Mouse (Mus musculus) E14TG2a.4 (cell line): ENCODE data around the gene Ptpru.

Experiments used
- H3K27me3 ChIP-seq: 2 replicates; pipeline ENCODE4 v1.6.1; 2014; ENCODE audit warnings: low read length, control low read depth; ENCODE audit not compliant: insufficient read depth
- H3K36me3 ChIP-seq: 2 replicates; pipeline ENCODE4 v1.6.1; 2014; ENCODE audit warnings: low read length, control low read depth; ENCODE audit not compliant: insufficient read depth
- H3K4me1 ChIP-seq: replicated peaks from 2 replicates; pipeline ENCODE4 v1.6.1; 2014; ENCODE audit warnings: low read depth, low read length, control low read depth
- H3K4me3 ChIP-seq: replicated peaks from 2 replicates; pipeline ENCODE4 v1.5.1; 2014; ENCODE audit warnings: mild to moderate bottlenecking, low read length
- H3K9me3 ChIP-seq: 2 replicates; pipeline ENCODE4 v1.6.1; 2014; ENCODE audit warnings: low read length, control low read depth
- CTCF ChIP-seq: conservative IDR thresholded peaks from 2 replicates; pipeline ENCODE4 v1.5.1; 2014; ENCODE audit warnings: low read length
- NANOG ChIP-seq: IDR thresholded peaks from 2 replicates; pipeline ENCODE4 v1.6.1; 2014; ENCODE audit warnings: borderline replicate concordance, low read length, mixed read lengths
- POU5F1 ChIP-seq: IDR thresholded peaks from 2 replicates; pipeline ENCODE4 v1.6.1; 2014; ENCODE audit warnings: low read length, borderline replicate concordance

Ptpru gene

DNA sequence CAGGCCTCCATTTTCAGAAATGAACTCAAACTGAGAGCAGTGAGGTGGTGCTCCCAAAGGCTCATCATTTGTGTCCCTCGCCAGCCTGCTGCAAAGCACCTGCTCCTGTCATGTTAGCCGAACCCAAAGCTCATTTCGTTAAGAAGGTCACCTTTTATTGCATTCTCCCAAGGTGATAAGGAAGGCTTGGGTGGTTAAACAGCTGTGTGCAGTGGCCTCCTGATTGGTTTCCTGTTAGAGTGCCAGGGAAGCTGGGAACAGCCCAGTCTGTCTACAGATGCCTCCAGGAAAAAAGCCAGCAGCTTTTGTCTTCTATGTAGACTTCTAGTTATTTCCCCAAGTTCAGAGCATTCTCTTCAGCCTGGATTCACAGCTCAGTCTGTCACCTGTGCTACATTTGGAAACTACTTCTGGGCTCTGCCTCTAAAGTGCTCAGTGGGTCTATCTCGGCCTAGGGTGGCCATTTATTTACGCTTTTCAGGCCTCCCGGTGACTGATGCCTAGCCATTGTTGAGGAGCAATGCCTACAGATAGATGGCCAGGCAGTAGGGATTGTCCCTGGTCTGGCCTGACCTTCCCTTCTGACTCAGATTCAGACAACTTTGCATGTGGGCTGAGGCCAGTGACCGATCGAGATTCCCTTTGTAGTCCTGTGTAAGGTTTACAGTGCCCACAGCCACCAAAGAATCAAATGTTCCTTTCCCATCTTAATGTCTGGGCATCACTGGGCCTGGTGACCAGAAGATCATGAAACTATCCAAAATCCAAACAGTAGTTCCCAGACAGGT, 8.1 kb upstream of the Ptpru start:
- no peak overlapping the region for H3K4me3 ChIP-seq
- H3K36me3 ChIP-seq = peaks cover 44% of the 10 kb centered on the region
- peaks cover 9% of the 10 kb centered on the region for H3K27me3 ChIP-seq
- no peaks in the 10 kb centered on the region for H3K9me3 ChIP-seq
- H3K4me1 ChIP-seq = peaks cover 23% of the 10 kb centered on the region
- TF ChIP-seq CTCF (no peak), NANOG (no peak), POU5F1 (no peak)

DNA sequence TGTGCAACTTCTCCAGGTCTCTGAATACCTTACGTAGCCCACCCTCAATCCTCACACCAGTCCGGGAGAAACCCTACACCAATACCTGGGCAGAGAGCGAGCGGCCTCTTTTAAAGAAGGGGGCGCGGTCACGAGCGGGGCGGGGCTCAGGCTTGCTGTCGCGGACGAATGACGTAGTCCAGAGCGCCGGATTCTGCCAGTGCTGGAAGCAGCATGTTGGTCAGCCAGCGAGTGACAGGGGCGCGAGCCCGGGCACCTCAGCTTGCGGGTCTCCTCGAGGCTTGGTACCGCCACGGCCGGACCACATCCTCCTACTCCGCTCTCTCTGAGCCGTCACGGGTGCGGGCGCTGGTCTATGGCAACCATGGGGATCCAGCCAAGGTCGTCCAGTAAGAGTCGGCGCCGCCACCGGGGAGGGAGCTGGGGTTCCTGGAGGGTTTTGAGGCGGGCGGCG, 5.2 kb upstream of the Ptpru start, which contains the start of gene Mecr:
Gene Mecr (plus strand): TSS at position 181 of the 454 bp plus-strand sequence.
- Histone ChIP-seq H3K9me3 (no peaks in the 10 kb centered on the region), H3K36me3 (peaks cover 22% of the 10 kb centered on the region), H3K27me3 (peaks cover 36% of the 10 kb centered on the region), H3K4me1 (peaks cover 24% of the 10 kb centered on the region), H3K4me3 (peak within 1 kb of the TSS; percentile 99)
- TF ChIP-seq POU5F1 = no peak
- TF ChIP-seq NANOG = no peak
- no peak for TF ChIP-seq CTCF

DNA sequence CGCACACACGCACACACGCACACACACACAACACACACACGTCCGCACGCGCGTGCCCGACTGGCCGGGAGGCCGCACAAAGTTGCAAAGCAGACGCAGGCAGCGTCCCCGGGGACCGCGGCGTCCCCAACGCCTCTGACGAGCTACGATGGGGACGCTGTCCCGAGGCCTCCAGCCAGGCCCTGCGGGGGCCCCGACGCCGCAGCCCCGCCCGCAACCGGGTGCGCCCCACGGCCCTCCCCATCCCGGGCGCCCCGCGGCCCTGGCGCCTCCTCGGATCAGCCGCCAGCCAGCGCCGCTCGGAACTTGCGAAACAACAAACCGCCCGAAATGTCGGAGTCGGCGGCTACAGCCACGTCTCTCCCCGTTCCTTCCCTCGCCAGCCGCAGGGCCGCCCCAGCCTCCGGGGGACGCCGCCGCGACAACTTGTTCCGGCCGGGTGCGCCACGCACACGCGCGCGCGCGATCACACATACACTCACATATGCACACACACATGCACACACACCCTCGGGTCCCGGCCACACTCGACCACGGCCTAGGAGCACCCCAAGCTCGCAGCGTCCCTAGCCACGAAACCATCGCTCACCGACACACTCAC, 1.1 kb downstream of the Ptpru start:
- peak overlapping the region; percentile 84 for H3K4me3 ChIP-seq
- no peak for TF ChIP-seq NANOG
- no peak for TF ChIP-seq POU5F1
- TF ChIP-seq CTCF = no peak
- peaks cover 32% of the 10 kb centered on the region for H3K4me1 ChIP-seq
- no peaks in the 10 kb centered on the region for H3K36me3 ChIP-seq
- H3K9me3 ChIP-seq = no peaks in the 10 kb centered on the region
- H3K27me3 ChIP-seq = peaks cover 77% of the 10 kb centered on the region

DNA sequence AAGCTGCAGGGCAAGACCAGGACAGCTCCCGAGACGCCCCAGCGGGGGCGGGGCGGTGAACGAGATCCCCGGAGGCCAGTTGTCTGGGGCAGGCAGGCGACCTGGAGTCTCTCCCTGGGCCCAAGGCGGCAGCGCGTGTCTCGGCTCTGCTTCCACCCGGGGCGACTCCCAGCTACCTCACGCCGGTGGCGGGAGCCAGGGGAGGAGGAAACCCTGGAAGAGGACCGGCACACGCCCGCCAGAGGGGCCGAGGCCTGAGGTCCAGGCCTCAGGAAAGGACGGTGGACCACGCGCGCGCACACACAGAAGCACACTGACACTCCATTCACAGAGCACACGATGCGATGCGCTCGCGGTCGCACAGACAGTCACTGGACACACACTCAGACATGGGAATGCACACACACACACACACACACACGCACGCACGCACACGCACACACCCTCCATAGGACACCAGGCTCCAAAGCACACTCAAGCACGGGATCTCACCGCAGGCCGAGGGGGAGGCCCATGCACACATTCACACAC, 1.7 kb downstream of the Ptpru start:
- H3K4me1 ChIP-seq = peaks cover 32% of the 10 kb centered on the region
- TF ChIP-seq POU5F1 = no peak
- H3K27me3 ChIP-seq = peaks cover 72% of the 10 kb centered on the region
- H3K9me3 ChIP-seq = no peaks in the 10 kb centered on the region
- peak overlapping the region; percentile 84 for H3K4me3 ChIP-seq
- H3K36me3 ChIP-seq = no peaks in the 10 kb centered on the region

DNA sequence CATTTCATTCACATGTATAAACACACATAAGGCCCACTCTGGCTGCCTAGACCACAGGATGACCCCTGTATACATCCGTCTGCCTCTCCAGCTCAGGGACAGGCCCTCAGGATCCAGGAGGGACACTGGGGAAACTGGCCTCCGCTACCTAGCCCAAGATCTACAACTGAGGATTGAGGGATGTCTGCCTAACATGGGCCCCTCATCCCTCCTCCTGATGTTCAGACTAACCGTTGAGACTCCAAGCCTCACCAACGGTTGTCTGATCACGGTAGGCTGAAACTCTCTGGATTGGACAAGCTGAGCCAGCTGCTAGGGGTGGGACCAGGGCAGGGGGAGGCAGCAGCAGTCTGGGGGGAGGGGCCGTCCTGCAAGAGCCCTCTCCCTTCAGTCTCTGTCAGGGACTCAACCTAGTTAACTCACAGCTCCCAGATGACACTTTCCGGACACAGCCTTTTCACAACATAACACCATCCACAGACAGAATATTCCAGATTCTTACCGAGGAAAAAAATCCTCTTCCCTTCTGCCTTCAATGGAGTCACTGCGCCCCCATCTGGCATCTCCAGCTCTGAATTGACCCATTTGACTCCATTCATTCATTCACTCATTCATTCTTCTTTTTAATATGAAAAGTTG, 4.0 kb downstream of the Ptpru start:
- Histone ChIP-seq H3K9me3 (no peaks in the 10 kb centered on the region), H3K36me3 (no peaks in the 10 kb centered on the region)
- no peak for TF ChIP-seq NANOG
- no peak for TF ChIP-seq POU5F1
- TF ChIP-seq CTCF = peak; percentile 20

DNA sequence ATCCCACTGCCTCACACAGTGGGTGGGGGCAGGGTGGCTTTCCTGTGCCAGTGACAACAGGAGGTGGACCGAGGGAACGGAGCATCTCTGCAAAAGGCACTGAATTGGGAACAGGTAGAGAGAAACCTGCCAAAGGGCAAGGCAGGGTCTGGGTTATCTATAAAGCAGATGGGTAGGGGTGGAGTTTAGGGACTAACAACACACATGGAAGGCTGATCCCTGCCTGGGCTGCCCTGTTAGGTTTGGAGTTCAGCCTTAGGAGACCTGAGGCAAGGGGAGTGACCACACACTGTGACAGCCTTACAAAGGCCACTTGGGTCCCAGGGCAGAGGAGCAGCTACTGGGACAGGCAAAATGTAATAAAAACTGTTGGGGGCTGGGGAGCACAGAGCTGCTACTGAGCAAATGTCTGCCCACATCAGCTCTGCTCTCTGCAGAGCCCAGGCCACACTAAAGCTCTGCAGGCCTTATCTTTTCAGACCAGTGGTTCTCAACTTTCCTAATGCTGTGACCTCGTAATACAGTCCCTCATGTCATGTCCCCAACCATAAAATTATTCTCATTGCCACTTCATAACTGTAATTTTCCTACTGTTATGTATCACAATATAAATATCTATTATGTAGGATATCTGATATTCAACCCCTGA, 5.2 kb downstream of the Ptpru start:
- Histone ChIP-seq H3K36me3 (no peaks in the 10 kb centered on the region), H3K9me3 (no peaks in the 10 kb centered on the region), H3K4me3 (no peak overlapping the region), H3K4me1 (peaks cover 50% of the 10 kb centered on the region), H3K27me3 (peaks cover 50% of the 10 kb centered on the region)
- no peak for TF ChIP-seq CTCF
- TF ChIP-seq NANOG = no peak
- TF ChIP-seq POU5F1 = no peak

More for the DNA sequence above, 4.0 kb downstream of the Ptpru start:
- peaks cover 49% of the 10 kb centered on the region for H3K4me1 ChIP-seq
- no peak overlapping the region for H3K4me3 ChIP-seq
- peaks cover 58% of the 10 kb centered on the region for H3K27me3 ChIP-seq

DNA sequence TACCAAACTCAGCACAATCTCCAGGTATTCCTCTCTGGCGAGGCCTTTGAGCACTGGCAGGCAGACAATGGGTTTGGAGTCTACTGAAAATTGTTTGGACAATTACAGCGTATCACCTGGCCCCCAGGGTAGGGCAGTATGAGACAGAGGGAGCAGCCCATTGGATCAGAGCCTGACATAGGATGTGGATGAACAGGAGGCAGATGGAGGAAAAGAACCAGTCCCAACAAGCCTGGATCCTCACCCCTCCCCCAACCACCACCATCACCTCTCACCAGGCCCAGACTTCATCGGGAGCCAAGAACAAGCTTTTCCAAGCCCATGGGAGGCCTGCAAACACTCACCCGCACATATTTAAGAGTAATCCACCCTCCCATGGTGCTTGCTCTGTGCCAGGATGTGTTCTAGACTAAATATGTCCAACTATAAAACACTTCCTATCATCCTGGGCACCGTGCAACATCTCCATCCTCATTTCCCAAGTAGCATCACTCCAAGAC, 6.5 kb downstream of the Ptpru start:
- no peak overlapping the region for H3K4me3 ChIP-seq
- TF ChIP-seq NANOG = no peak
- no peak for TF ChIP-seq CTCF
- no peak for TF ChIP-seq POU5F1
- H3K36me3 ChIP-seq = no peaks in the 10 kb centered on the region
- no peaks in the 10 kb centered on the region for H3K9me3 ChIP-seq
- H3K4me1 ChIP-seq = peaks cover 54% of the 10 kb centered on the region
- peaks cover 38% of the 10 kb centered on the region for H3K27me3 ChIP-seq

DNA sequence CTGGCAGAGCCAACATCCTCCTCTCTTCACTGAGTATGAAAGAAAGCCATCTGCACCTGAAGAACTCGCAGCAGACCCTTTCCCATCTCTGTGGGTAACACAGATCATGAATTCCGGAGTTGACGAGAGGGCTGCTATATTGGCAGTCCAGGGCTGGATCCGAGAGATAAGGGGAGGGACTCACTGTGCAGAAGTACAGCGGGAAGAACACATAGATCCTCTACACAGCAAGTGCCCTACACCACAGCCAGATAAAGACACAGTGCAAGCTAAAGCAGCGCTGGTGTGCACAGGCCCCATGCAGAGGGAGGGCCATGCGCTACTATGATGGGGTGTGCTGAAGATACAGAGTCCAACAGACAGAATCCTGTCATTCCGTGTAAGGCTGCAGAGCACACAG, 9.0 kb downstream of the Ptpru start:
- Histone ChIP-seq H3K4me1 (peaks cover 64% of the 10 kb centered on the region), H3K4me3 (no peak overlapping the region), H3K36me3 (no peaks in the 10 kb centered on the region), H3K27me3 (peaks cover 17% of the 10 kb centered on the region), H3K9me3 (no peaks in the 10 kb centered on the region)
- TF ChIP-seq CTCF (no peak), NANOG (no peak), POU5F1 (no peak)
